Mouse (Mus musculus): ENCODE results near the gene Fut9. TPM values are rescaled to one million over a fixed set of nuclear protein-coding genes. Genes with fewer than 3 reads are reported as not detected.

The Fut9 gene
- polyA plus RNA-seq, 1 experiment from 2014 or later: 0.70 TPM

DNA sequence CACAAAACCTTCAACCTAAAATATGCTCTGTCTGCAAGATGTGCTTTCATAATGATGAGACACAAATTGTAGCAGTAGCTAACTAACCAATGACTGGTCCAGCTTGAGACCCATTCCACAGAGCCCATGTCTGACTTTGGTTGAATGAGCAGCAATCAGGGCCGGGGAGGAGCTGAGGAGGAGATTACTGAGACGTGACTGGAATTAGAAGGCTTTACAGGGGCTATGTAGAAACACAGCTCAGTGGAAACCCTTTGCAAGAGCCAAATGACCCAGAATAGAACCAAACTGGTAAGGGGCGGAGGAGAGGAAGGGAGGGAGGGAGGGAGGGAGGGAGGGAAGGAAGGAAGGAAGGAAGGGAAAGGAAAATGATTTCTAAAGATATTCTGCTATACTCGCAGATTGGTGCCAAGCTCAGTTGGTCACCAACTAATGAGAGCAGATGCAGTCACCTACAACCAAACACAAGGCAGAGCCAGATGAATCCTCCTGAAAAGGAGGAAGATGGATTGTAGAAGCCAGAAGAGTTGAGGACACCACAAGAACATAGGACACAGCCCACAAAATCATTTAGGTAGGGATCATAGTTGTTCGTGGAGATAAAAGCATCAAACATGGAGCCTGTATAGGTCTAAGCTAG, 42.0 kb downstream of the Fut9 start:
- ATAC-seq (ENCODE audit: insufficient number of reproducible peaks, insufficient read depth, low FRiP score, low TSS enrichment, low read depth): no peak
- Histone ChIP-seq H3K4me3 (no peak overlapping the region), H3K36me3 (no peaks in the 10 kb centered on the region), H3K4me1 (no peaks in the 10 kb centered on the region), H3K9ac (no peak overlapping the region), H3K9me3 (no peaks in the 10 kb centered on the region), H3K27me3 (no peaks in the 10 kb centered on the region), H3K27ac (no peak overlapping the region), H3K4me2 (no peak overlapping the region)
- WGBS: 85% methylated on average over 4 of the region's 5 CpGs

DNA sequence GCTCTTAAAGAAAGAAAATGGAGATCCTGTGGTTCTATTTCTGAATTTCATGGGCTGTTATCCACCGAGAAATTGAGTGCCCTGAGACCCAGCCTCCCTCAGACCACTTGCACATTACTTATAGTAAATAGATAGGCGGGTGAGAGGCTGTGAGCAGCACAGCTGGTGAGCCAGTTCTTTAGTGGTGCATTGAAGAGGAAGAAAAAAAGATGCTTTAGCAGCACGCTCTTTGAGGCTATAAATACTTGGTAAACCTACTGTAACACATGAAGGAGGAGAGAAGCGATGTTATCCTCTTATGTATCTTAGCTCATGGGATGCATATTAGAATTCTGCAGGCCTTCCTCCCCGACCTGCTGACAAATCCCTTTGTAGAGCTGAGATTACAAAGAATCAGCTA, 58.5 kb downstream of the Fut9 start:
- 77% methylated on average over 5 of the region's 5 CpGs for WGBS
- H3K27ac ChIP-seq: no peak overlapping the region
- no peak overlapping the region for H3K9ac ChIP-seq
- H3K4me2 ChIP-seq: no peak overlapping the region
- no peak for ATAC-seq (ENCODE audit: insufficient number of reproducible peaks, insufficient read depth, low FRiP score, low TSS enrichment, low read depth)
- H3K27me3 ChIP-seq: no peaks in the 10 kb centered on the region
- H3K4me3 ChIP-seq: no peak overlapping the region
- no peaks in the 10 kb centered on the region for H3K4me1 ChIP-seq
- H3K36me3 ChIP-seq: no peaks in the 10 kb centered on the region
- no peaks in the 10 kb centered on the region for H3K9me3 ChIP-seq

DNA sequence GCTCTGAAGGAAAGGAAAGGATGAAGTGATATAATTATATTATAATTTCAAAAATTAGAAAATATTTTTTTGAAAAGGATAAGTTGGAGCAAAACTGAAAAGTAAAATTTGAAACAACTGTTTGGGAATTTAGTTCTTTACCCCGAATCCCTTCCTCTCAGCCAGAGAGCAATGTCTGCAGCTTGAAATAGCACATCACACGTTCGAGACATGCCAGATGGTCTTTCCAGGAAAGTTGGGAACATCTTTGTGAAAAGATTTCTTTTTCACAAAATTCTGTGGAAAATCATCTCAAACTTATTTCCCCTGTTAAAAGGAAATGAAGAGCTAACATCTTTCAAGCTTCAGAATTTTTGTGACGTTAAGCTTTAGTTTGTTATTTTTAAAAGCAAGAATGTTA, 61.3 kb downstream of the Fut9 start:
- no peak overlapping the region for H3K4me2 ChIP-seq
- H3K27ac ChIP-seq: no peak overlapping the region
- no peak for ATAC-seq (ENCODE audit: insufficient number of reproducible peaks, insufficient read depth, low FRiP score, low TSS enrichment, low read depth)
- no peak overlapping the region for H3K9ac ChIP-seq
- no peaks in the 10 kb centered on the region for H3K4me1 ChIP-seq
- no peak overlapping the region for H3K4me3 ChIP-seq
- H3K27me3 ChIP-seq: no peaks in the 10 kb centered on the region
- WGBS: 85% methylated on average over 4 of the region's 4 CpGs
- no peaks in the 10 kb centered on the region for H3K36me3 ChIP-seq
- H3K9me3 ChIP-seq: no peaks in the 10 kb centered on the region

DNA sequence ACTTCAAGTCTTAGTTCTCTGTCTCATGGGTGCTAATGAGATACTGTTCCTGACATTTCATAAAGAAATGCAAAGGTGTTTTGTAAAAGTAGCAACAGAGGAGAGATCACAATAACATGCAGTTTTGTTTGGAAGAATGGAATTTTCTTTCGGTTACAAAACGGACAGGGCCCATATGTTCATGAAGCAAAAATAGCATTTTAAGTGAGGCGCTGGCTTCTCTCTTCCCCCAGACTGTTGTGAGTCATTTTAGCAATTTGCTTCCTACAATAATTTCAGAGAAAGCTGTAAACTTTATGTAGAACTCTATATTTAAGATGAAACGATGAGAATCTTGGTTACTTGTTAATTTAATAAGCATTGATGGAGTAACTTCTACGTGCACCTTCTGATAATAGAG, 78.5 kb downstream of the Fut9 start:
- ATAC-seq (ENCODE audit: insufficient number of reproducible peaks, insufficient read depth, low FRiP score, low TSS enrichment, low read depth): no peak
- 83% methylated on average over 5 of the region's 5 CpGs for WGBS
- no peak overlapping the region for H3K9ac ChIP-seq
- no peaks in the 10 kb centered on the region for H3K36me3 ChIP-seq
- no peak overlapping the region for H3K4me2 ChIP-seq
- no peaks in the 10 kb centered on the region for H3K4me1 ChIP-seq
- H3K27ac ChIP-seq: no peak overlapping the region
- no peaks in the 10 kb centered on the region for H3K27me3 ChIP-seq
- H3K9me3 ChIP-seq: no peaks in the 10 kb centered on the region
- H3K4me3 ChIP-seq: no peak overlapping the region

DNA sequence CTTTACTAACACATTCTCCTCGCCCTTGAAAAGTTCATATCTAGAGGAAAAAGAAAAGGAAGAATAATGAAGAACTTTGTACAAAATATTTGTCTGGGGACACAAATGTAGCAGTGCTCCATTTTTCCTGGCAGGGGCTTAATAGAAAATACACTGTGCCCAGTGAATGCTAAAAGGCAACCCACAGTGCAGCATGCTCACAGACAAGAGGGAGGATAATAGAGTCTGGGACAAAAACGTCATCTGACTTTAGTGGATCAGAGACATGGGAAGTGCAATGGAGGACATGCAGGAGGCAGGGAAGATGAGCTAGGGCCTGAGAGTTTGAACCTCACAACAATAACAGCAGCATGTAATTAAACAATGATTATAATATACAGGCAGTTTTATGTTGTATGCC, 86.1 kb downstream of the Fut9 start:
- Histone ChIP-seq H3K9ac (no peak overlapping the region), H3K9me3 (0 out of 2 replicates have a peak, but pooled peaks cover 4% of the 10 kb centered on the region), H3K4me3 (no peak overlapping the region), H3K4me2 (no peak overlapping the region), H3K36me3 (no peaks in the 10 kb centered on the region), H3K27ac (no peak overlapping the region), H3K4me1 (no peaks in the 10 kb centered on the region), H3K27me3 (no peaks in the 10 kb centered on the region)
- WGBS: 69% methylated on average over 2 of the region's 2 CpGs
- no peak for ATAC-seq (ENCODE audit: insufficient number of reproducible peaks, insufficient read depth, low FRiP score, low TSS enrichment, low read depth)

DNA sequence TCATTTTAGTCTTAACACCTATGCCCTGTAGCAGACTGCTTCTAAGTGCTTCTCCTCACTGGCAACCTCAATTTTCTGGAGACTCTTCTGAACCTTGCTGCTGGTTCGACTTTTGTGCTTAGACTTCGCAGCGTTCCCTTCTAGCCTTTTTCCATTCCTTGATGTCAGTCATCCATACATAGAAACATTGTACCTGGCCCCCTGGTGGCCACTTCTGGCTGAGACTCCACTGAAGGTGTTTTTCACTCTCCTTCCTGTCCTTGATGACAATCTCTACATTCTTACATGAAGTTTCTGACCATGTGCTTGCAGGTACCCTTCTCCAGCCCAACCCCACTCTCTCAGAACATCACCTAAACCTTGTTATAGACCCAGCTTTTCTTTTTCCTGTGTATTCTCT, 115.1 kb downstream of the Fut9 start:
- ATAC-seq (ENCODE audit: insufficient number of reproducible peaks, insufficient read depth, low FRiP score, low TSS enrichment, low read depth): no peak
- H3K9ac ChIP-seq: no peak overlapping the region
- H3K4me2 ChIP-seq: no peak overlapping the region
- no peaks in the 10 kb centered on the region for H3K27me3 ChIP-seq
- H3K27ac ChIP-seq: no peak overlapping the region
- 84% methylated on average over 3 of the region's 3 CpGs for WGBS
- H3K36me3 ChIP-seq: no peaks in the 10 kb centered on the region
- H3K9me3 ChIP-seq: no peaks in the 10 kb centered on the region
- H3K4me1 ChIP-seq: no peaks in the 10 kb centered on the region
- H3K4me3 ChIP-seq: no peak overlapping the region

DNA sequence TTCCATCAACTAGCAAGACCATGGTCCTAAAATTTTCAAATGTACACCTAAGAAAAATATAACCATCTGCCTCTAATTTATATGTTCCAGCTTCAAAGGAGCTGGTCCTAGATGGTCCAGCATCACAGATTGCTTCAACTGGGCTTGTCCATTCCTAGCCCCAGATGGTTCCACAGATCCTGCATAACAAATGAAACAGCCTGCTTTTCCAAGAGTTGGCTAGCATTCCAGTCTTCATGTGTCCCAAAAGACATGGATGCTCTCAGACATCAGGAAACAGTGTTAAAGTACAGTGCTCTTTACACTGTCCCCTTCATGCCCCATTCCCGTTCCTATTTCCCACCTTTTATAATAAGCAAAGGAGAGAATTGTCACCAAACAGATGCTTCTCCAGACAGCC, 135.8 kb downstream of the Fut9 start:
- H3K9ac ChIP-seq: no peak overlapping the region
- H3K4me3 ChIP-seq: no peak overlapping the region
- no peaks in the 10 kb centered on the region for H3K9me3 ChIP-seq
- no peak overlapping the region for H3K4me2 ChIP-seq
- H3K36me3 ChIP-seq: no peaks in the 10 kb centered on the region
- WGBS: 77% methylated on average over 1 of the region's 1 CpGs
- no peaks in the 10 kb centered on the region for H3K27me3 ChIP-seq
- ATAC-seq (ENCODE audit: insufficient number of reproducible peaks, insufficient read depth, low FRiP score, low TSS enrichment, low read depth): no peak
- no peaks in the 10 kb centered on the region for H3K4me1 ChIP-seq
- no peak overlapping the region for H3K27ac ChIP-seq

DNA sequence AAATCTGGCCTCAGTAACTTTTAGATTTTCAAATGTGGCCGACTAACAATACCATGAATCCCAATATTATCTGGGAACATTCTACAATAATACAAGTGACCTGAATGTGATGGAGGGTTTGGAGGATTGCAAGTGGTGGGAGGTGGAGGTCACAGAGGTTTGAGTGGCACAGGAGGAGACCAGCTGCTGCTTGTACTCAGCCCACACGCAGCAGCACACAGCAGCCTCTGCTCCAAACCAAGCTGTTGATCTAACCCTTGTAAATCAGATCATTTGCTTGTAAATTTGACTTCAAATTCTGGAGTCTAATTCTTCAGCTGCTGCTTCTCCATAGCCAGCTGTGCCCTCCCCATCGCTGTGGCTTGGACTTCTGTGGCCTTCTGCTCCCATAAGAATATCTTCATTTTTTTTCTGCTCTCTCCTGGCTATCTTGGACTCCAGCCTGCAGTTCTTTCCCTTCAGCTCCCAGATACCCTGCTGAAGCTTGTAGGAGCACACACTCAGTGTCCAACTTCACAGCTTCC, 138.8 kb downstream of the Fut9 start:
- Histone ChIP-seq H3K4me2 (no peak overlapping the region), H3K27me3 (no peaks in the 10 kb centered on the region), H3K9ac (no peak overlapping the region), H3K4me3 (no peak overlapping the region), H3K9me3 (no peaks in the 10 kb centered on the region), H3K36me3 (no peaks in the 10 kb centered on the region), H3K4me1 (no peaks in the 10 kb centered on the region), H3K27ac (no peak overlapping the region)
- ATAC-seq (ENCODE audit: insufficient number of reproducible peaks, insufficient read depth, low FRiP score, low TSS enrichment, low read depth): no peak
- 87% methylated on average over 3 of the region's 3 CpGs for WGBS

DNA sequence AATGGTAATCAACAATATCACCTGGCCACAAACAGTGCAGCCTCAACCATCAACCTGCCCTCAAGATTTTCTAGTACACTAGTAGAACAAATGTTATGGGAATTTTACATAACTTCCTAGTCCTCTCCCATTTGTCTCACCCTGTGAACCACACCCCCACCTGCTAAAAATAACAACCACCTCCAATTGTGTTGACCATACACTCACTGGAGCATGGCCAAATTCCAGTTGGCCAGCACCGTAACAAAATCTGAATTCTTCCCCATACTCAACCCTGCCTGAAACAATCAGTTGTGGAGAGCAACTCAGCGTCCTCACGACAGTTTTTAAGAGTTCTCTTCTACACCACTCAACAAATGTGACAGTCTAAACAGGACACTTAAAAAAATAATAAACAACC, 141.3 kb downstream of the Fut9 start:
- H3K27ac ChIP-seq: no peak overlapping the region
- H3K4me2 ChIP-seq: no peak overlapping the region
- WGBS: 83% methylated on average over 3 of the region's 3 CpGs
- no peak overlapping the region for H3K4me3 ChIP-seq
- H3K27me3 ChIP-seq: no peaks in the 10 kb centered on the region
- H3K4me1 ChIP-seq: no peaks in the 10 kb centered on the region
- no peak for ATAC-seq (ENCODE audit: insufficient number of reproducible peaks, insufficient read depth, low FRiP score, low TSS enrichment, low read depth)
- H3K36me3 ChIP-seq: no peaks in the 10 kb centered on the region
- no peaks in the 10 kb centered on the region for H3K9me3 ChIP-seq
- no peak overlapping the region for H3K9ac ChIP-seq

DNA sequence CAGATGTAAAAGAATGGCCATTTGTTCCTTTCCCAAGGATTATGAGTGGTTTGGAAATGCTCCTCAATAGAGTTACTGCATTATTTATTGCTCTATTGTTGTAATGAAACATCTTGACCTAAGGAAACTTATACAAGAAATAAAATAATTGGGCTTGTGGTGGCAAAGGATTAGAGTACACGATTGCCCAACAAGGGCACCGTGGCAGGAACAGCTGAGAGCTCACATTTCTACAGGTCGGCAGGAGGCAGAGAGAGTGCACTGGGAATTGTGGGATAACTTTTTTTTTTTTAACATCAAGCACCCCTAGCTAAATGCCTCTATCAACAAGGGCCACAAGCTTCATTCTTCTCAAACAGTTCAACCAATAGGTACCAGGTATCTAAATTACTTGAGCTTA, 148.1 kb downstream of the Fut9 start:
- Histone ChIP-seq H3K9me3 (no peaks in the 10 kb centered on the region), H3K4me2 (no peak overlapping the region), H3K9ac (no peak overlapping the region), H3K36me3 (no peaks in the 10 kb centered on the region), H3K4me1 (no peaks in the 10 kb centered on the region), H3K27me3 (no peaks in the 10 kb centered on the region), H3K4me3 (no peak overlapping the region), H3K27ac (no peak overlapping the region)
- 66% methylated on average over 3 of the region's 3 CpGs for WGBS
- ATAC-seq (ENCODE audit: insufficient number of reproducible peaks, insufficient read depth, low FRiP score, low TSS enrichment, low read depth): no peak

DNA sequence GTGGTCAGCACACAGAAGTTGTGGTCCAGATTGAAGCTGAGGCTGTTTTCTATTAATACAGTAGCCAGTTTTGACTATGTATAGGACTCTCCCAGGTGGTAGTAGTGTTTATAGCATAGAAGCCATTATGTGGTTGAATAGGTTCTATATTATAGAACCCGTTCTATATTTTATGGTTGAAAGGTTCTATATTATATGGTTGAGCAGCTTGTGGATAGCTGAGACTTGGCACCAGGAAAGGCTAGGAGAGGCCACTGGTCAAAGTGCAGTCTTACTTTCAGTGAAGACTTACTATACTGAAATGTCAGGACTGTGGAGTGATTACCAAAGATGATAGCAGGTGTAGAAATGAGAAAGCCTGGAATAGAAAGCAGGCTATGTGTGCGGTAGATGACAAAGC, 151.9 kb downstream of the Fut9 start:
- Histone ChIP-seq H3K4me3 (no peak overlapping the region), H3K4me2 (no peak overlapping the region), H3K27ac (no peak overlapping the region), H3K36me3 (no peaks in the 10 kb centered on the region), H3K27me3 (no peaks in the 10 kb centered on the region), H3K9ac (no peak overlapping the region), H3K4me1 (no peaks in the 10 kb centered on the region), H3K9me3 (no peaks in the 10 kb centered on the region)
- WGBS: 89% methylated on average over 2 of the region's 2 CpGs
- ATAC-seq (ENCODE audit: insufficient number of reproducible peaks, insufficient read depth, low FRiP score, low TSS enrichment, low read depth): no peak

DNA sequence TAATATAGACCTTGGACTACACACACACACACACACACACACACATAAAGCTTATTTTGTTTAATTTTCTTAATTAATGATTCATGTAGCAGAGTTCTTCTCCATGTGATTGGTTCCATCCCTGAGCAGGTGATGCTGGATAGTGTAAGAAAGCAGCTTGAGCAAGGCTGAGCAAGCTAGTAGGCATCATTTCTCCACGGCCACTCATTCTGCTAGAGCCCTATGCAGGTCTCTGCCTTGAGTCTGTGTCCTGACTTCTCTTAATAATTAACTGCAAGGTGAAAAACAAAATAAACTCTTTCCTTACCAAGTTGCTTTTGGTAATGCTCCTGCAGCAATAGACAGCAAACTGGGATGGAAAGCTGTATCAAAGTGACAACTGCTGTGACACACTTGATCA, 152.5 kb downstream of the Fut9 start:
- no peak for ATAC-seq (ENCODE audit: insufficient number of reproducible peaks, insufficient read depth, low FRiP score, low TSS enrichment, low read depth)
- 76% methylated on average over 1 of the region's 1 CpGs for WGBS
- Histone ChIP-seq H3K27me3 (no peaks in the 10 kb centered on the region), H3K4me3 (no peak overlapping the region), H3K9me3 (no peaks in the 10 kb centered on the region), H3K27ac (no peak overlapping the region), H3K4me2 (no peak overlapping the region), H3K4me1 (no peaks in the 10 kb centered on the region), H3K36me3 (no peaks in the 10 kb centered on the region), H3K9ac (no peak overlapping the region)
